Mouse (Mus musculus) embryonic fibroblast, embryonic 13.5 days (primary cell): ENCODE measurements around the gene Veph1. TPM values are rescaled to one million over a fixed set of nuclear protein-coding genes. Genes with fewer than 3 reads are reported as not detected.

Experiments
- H3K27ac ChIP-seq: 2 replicates; pipeline ENCODE4 v1.5.1; 2012; ENCODE audit warnings: low read length, control low read depth, inconsistent platforms; ENCODE audit not compliant: insufficient read depth
- H3K4me1 ChIP-seq: 2 replicates; pipeline ENCODE4 v1.6.1; 2011; ENCODE audit warnings: low read length; ENCODE audit not compliant: control insufficient read depth, insufficient read depth
- H3K4me3 ChIP-seq: 2 replicates; pipeline ENCODE4 v1.5.1; 2011; ENCODE audit warnings: mild to moderate bottlenecking, control low read depth, low read length; ENCODE audit not compliant: insufficient read depth
- CTCF ChIP-seq: IDR thresholded peaks from 2 replicates; pipeline ENCODE4 v1.5.1; 2011; ENCODE audit warnings: mild to moderate bottlenecking, control low read depth, low read length, moderate library complexity, borderline replicate concordance; ENCODE audit not compliant: insufficient read depth
- POLR2A ChIP-seq: IDR thresholded peaks from 2 replicates; pipeline ENCODE4 v1.6.1; 2011; ENCODE audit warnings: low read depth, mild to moderate bottlenecking, control low read depth, low read length, moderate library complexity
- polyA plus RNA-seq: library from polyadenylated mRNA; stranded (reverse); fragments of >200 nt; gene quantifications from 2 replicates; pipeline ENCODE4 v1.2.4, GENCODE M21; 2011; ENCODE audit warnings: low read depth; ENCODE audit not compliant: missing spikeins, insufficient read length

The Veph1 gene
- polyA plus RNA-seq, 1 experiment, result 0.42 TPM

DNA sequence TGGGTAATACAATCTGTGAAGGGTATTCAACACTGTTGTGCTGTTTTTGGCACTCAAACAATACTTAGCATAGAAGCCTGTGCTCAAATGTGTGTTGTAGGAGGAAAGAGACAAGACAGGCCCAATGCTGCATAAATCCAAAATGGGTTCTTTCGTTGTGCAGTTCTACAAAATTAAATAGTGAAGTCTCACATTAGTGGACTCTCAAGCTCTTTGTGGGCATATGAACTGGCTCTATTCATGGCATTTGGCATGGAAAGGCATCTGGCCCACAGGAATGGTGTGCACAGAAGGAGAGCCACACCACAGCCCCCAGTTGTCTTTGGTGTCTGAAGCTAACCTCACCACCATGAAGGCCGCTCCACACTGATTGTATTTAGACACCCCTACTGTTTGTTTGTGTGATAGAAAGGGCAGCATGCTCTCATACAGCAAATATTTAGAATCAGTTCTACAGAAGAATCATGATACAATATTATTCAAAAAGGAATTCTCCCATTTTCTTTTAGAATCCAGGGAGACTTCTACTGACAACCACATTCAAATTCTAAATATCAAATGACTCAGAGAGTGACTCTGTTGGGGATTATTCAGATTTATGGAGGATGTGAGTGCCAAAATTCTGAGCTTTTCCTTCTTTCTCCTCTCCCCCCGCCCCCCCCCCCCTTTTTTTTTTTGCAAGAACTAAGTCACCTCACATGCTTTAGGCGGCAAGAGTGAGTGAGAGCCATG, 215.8 kb downstream of the Veph1 start:
- no peak overlapping the region for H3K4me3 ChIP-seq
- H3K4me1 ChIP-seq, result peaks cover 10% of the 10 kb centered on the region
- no peak for TF ChIP-seq CTCF
- TF ChIP-seq POLR2A, result no peak
- H3K27ac ChIP-seq, result peak overlapping the region; percentile 97

DNA sequence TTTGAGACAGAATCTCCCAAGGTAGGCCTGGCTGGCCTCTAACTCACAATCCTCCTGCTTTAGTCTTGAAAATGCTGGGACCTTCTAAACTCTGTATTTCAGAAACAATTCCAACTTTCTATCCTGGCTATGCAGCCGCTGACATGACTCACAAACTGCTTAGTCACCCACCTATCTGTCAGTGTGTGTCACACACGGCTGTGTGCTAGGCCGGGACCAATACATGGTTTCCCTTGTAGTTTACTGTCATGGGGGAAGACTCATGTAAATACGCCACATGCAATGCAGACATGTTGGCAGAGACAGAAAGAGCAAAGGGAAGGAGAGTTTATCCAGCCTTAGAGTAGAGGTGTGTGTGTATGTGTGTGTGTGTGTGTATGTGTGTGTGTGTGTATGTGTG, 216.8 kb downstream of the Veph1 start:
- no peak overlapping the region for H3K4me3 ChIP-seq
- TF ChIP-seq POLR2A, result no peak
- no peak for TF ChIP-seq CTCF
- peaks cover 10% of the 10 kb centered on the region for H3K4me1 ChIP-seq
- H3K27ac ChIP-seq, result peak overlapping the region; percentile 74

DNA sequence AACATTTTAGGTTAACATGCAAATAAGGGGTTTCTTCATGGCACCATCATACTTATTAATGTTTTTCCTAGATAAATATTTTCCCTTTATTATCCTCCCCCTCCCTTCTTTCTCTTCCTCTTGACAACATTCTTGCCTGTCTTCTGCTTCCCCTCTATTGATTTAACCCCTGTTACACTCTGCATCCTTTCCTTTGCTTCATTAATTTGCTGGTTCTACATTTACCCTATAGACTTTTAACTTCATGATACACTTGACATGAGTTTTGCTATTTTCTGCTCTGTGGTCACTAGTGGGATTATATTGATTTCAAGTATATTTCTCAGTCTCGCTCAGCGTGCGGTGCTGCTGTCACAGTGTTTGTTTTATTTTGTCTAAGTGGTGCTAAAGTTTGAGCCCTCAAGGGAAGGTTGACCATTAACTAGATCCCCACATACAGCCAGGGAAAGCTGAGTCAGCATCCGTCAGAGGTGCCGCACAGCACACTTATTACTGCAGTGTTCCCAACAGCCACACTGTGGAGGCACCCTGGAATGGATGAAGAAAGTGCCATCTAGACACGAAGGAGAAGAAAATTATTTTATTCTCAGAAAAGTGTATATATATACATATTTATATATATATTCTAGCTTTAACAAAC, 217.6 kb downstream of the Veph1 start:
- Histone ChIP-seq H3K4me1 (peaks cover 10% of the 10 kb centered on the region), H3K4me3 (no peak overlapping the region), H3K27ac (no peak overlapping the region; the same call in 1 of the 2 replicates)
- TF ChIP-seq CTCF (no peak), POLR2A (no peak)

DNA sequence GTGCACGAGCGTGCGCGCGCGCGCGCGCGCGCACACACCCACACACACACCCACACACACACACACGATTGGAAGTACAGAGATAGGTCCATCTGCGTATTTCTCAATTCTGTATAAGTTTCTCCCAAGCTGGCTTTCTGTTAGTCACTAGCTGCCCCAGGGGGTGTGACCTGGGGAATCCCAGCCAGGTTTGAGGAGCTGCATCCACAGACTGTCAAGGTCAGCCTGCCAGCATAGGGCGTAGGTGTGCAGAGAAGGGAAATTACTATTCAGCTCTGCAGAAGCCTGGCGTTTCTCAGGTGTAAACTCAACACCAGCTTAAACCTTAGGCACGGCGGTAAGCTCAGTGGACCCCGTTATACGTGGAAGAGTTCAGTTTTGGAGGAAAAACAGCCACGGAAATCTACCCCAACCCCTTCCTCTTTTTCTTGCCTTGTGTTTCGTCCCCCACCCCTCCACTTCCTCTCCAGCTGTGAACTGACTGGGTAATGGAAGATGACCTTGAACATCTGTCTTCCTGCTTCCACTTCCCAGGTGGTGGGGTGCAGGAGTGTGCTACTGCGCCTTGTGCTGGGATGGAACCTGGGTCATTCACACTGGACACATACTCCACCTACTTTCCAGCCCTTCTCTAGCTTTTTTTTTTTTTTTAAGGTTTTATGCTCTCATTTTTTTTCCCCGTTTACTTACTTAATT, 218.5 kb downstream of the Veph1 start:
- peaks cover 10% of the 10 kb centered on the region for H3K4me1 ChIP-seq
- no peak for TF ChIP-seq CTCF
- no peak for TF ChIP-seq POLR2A
- H3K4me3 ChIP-seq, result no peak overlapping the region
- no peak overlapping the region for H3K27ac ChIP-seq

DNA sequence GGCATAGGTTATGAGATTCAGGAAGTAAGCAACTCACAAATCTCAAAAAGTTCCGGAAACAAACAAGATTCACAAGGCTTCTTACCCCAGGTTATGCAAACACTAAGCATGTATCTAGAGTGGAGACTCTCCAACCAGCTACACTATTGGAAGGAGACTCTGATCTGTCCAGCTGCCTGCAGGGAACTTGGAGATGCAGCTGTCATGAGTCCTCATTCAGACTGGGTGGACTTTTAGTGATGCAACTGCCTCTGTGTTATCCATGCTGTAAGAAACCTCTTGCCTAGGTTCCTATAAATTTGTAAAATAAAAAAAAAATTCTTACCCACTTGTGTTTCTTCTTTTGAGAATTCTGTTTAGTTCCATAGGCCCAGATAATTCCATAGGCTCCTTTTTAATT, 226.4 kb downstream of the Veph1 start:
- no peak for TF ChIP-seq CTCF
- Histone ChIP-seq H3K4me1 (no peaks in the 10 kb centered on the region), H3K27ac (no peak overlapping the region), H3K4me3 (no peak overlapping the region)

DNA sequence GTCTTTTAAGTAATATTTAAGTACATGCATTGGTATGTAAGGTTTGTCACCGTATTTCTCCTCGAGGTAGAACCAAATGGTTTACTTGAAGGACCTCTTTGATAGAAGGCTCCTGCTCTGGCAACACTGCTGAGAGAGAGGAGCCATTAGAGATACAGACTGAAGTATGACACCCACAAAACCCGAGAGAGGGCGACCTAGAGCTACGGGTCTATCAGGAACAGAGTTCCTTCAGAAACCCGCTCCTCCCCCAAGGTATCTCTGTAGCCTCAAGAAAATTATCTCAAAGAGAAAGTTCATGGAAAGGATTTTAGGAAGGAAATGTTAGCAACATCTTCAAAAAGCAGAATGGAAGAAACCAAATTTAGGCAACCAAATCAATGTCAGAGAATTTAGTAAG, 232.8 kb downstream of the Veph1 start:
- Histone ChIP-seq H3K4me1 (no peaks in the 10 kb centered on the region), H3K4me3 (no peak overlapping the region), H3K27ac (no peak overlapping the region)
- TF ChIP-seq POLR2A, result no peak

DNA sequence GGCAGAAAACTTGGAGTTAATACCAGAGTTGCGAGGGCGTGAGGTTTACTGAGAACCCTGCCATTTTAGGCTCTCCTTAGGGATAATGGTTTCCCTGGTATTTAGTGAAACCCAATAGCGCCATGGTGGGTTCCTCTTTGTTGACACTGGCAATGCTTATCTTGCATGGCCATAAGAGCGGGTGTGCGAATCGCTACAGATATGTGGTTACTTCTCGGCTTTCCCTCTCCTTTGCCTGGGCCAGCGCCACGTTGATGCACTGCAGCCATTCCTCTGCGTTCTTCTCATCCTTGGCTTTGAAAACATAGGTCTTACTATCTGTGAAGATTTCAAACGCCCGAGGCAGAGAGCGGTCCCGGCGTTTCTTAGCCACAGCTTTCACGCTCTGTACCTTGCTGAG, 239.7 kb downstream of the Veph1 start:
- H3K27ac ChIP-seq, result no peak overlapping the region
- H3K4me3 ChIP-seq, result no peak overlapping the region
- no peak for TF ChIP-seq POLR2A
- no peak for TF ChIP-seq CTCF
- H3K4me1 ChIP-seq, result no peaks in the 10 kb centered on the region

DNA sequence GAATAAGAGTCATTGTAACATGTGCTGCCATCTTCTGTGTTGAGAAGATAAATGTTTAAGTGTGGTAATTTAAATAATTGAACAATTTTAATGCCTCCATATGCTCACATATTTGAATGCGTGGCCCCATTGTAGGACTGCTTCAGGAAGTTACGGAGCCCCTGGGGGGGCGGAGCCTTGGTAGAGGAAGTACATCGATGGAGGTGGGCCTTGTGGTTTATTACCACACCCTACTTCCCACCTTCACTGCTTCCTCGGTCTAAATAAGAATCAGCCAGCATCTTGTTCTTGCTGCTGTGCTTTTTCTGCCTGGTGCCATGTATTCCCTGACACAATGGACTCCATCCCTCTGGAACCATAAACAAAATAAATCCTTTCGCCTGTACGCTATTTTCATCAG, 241.0 kb downstream of the Veph1 start:
- no peak overlapping the region for H3K27ac ChIP-seq
- TF ChIP-seq POLR2A (no peak), CTCF (no peak)
- H3K4me3 ChIP-seq, result no peak overlapping the region
- no peaks in the 10 kb centered on the region for H3K4me1 ChIP-seq

DNA sequence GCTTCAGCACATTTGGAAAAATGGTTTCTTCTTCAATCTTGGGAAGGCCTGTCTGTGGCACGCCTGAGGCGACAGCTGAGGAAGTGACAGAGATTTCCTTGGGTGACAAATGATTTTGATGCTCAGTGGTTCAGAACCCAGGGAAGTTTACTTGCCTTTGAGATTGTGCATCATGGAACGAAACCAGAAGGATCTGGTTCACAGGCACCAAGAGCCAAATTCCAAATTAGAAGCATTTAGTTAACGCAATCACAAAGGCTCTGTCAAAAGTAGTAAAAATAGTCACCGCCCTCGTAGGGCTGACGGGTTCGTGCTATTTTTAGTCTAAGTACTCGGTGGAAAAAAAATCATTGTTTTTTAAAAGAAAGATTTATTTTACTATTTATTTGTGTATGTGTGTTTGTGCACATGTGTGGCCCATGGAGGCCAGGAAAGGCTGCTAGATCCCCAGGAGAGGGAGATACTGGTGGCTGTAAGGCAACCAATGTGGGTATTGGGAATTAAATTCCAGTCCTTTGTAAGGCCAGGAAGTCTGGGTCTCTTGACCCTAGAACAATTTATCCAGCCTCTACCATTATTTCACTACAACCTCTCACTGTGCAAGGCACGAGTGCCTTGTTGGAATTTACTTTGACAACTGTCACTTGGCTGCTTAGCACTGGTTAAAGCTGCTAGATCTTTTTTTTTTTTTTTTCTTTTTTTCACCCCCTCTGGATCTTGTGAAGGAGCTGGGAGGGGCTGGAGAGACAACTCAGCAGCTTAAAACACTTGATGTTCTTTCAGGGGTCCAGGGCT, 246.3 kb downstream of the Veph1 start:
- TF ChIP-seq CTCF (no peak), POLR2A (no peak)
- no peaks in the 10 kb centered on the region for H3K4me1 ChIP-seq
- no peak overlapping the region for H3K27ac ChIP-seq
- no peak overlapping the region for H3K4me3 ChIP-seq
